Mouse (Mus musculus): ENCODE data around the gene Arnt. TPM values are rescaled to one million over a fixed set of nuclear protein-coding genes. Genes with fewer than 3 reads are reported as not detected.
A peak's percentile ranks its signal among the peaks of the same experiment; 100 is the strongest.

Arnt gene
- polyA plus RNA-seq, 1 experiment, result 56.3 TPM

GRCm38 (mm10) chr3:95445311-95445710, 11.1 kb downstream of the Arnt start:
- no peak overlapping the region for H3K4me3 ChIP-seq (replicated peaks; ENCODE audit: insufficient read depth, low read depth, low read length)
- no peak overlapping the region for H3K27ac ChIP-seq (ENCODE audit: insufficient read depth, low read length)
- DNase-seq, result no peak
- 67% methylated on average over 4 of the region's 4 CpGs for WGBS
- peaks cover 3% of the 10 kb centered on the region; the same call in 1 of the 2 replicates for H3K4me1 ChIP-seq (ENCODE audit: control insufficient read depth, insufficient read depth, low read length)
- no peaks in the 10 kb centered on the region for H3K27me3 ChIP-seq (ENCODE audit: control insufficient read depth, insufficient read depth, low read length)
- TF ChIP-seq CTCF (IDR thresholded peaks at IDR 0.05; ENCODE audit: borderline replicate concordance, insufficient read depth, low read depth, low read length) (no peak), POLR2A (IDR thresholded peaks at IDR 0.05; ENCODE audit: borderline replicate concordance, insufficient read depth, low read length) (no peak)

- H3K4me1 ChIP-seq (ENCODE audit: control insufficient read depth, insufficient read depth, low read length), result no peaks in the 10 kb centered on the region; the same call in 1 of the 2 replicates
- H3K4me3 ChIP-seq (replicated peaks; ENCODE audit: insufficient read depth, low read depth, low read length), result no peak overlapping the region
- TF ChIP-seq POLR2A (IDR thresholded peaks at IDR 0.05; ENCODE audit: borderline replicate concordance, insufficient read depth, low read length) (no peak), CTCF (IDR thresholded peaks at IDR 0.05; ENCODE audit: borderline replicate concordance, insufficient read depth, low read depth, low read length) (peak; percentile 70)
- no peak overlapping the region for H3K27ac ChIP-seq (ENCODE audit: insufficient read depth, low read length)
- peak; percentile 38 to 49 for DNase-seq
- 40% methylated on average over 1 of the region's 1 CpGs for WGBS
- H3K27me3 ChIP-seq (ENCODE audit: control insufficient read depth, insufficient read depth, low read length), result no peaks in the 10 kb centered on the region
Observed at GRCm38 (mm10) chr3:95450408-95450807, 16.2 kb downstream of the Arnt start.

- H3K27me3 ChIP-seq (ENCODE audit: control insufficient read depth, insufficient read depth, low read length), result no peaks in the 10 kb centered on the region
- 91% methylated on average over 3 of the region's 3 CpGs for WGBS
- no peak overlapping the region for H3K4me3 ChIP-seq (replicated peaks; ENCODE audit: insufficient read depth, low read depth, low read length)
- TF ChIP-seq POLR2A (IDR thresholded peaks at IDR 0.05; ENCODE audit: borderline replicate concordance, insufficient read depth, low read length), result no peak
- TF ChIP-seq CTCF (IDR thresholded peaks at IDR 0.05; ENCODE audit: borderline replicate concordance, insufficient read depth, low read depth, low read length), result no peak
- DNase-seq, result no peak
- H3K27ac ChIP-seq (ENCODE audit: insufficient read depth, low read length), result no peak overlapping the region
- no peaks in the 10 kb centered on the region for H3K4me1 ChIP-seq (ENCODE audit: control insufficient read depth, insufficient read depth, low read length)
Observed at GRCm38 (mm10) chr3:95450915-95451314, 16.7 kb downstream of the Arnt start.

- no peak overlapping the region for H3K27ac ChIP-seq (ENCODE audit: insufficient read depth, low read length)
- no peak overlapping the region for H3K4me3 ChIP-seq (replicated peaks; ENCODE audit: insufficient read depth, low read depth, low read length)
- H3K4me1 ChIP-seq (ENCODE audit: control insufficient read depth, insufficient read depth, low read length), result no peaks in the 10 kb centered on the region
- no peaks in the 10 kb centered on the region for H3K27me3 ChIP-seq (ENCODE audit: control insufficient read depth, insufficient read depth, low read length)
- 97% methylated on average over 5 of the region's 5 CpGs for WGBS
- DNase-seq, result no peak
- no peak for TF ChIP-seq CTCF (IDR thresholded peaks at IDR 0.05; ENCODE audit: borderline replicate concordance, insufficient read depth, low read depth, low read length)
- TF ChIP-seq POLR2A (IDR thresholded peaks at IDR 0.05; ENCODE audit: borderline replicate concordance, insufficient read depth, low read length), result no peak
Observed at GRCm38 (mm10) chr3:95456367-95456766, 22.2 kb downstream of the Arnt start.

GRCm38 (mm10) chr3:95457758-95458157, 23.6 kb downstream of the Arnt start:
- WGBS, result 77% methylated on average over 3 of the region's 3 CpGs
- H3K4me3 ChIP-seq (replicated peaks; ENCODE audit: insufficient read depth, low read depth, low read length), result no peak overlapping the region
- DNase-seq, result no peak
- H3K27me3 ChIP-seq (ENCODE audit: control insufficient read depth, insufficient read depth, low read length), result no peaks in the 10 kb centered on the region
- no peak for TF ChIP-seq POLR2A (IDR thresholded peaks at IDR 0.05; ENCODE audit: borderline replicate concordance, insufficient read depth, low read length)
- no peak for TF ChIP-seq CTCF (IDR thresholded peaks at IDR 0.05; ENCODE audit: borderline replicate concordance, insufficient read depth, low read depth, low read length)
- H3K27ac ChIP-seq (ENCODE audit: insufficient read depth, low read length), result no peak overlapping the region
- no peaks in the 10 kb centered on the region for H3K4me1 ChIP-seq (ENCODE audit: control insufficient read depth, insufficient read depth, low read length)

GRCm38 (mm10) chr3:95459381-95459780, 25.2 kb downstream of the Arnt start:
- H3K27ac ChIP-seq (ENCODE audit: insufficient read depth, low read length), result no peak overlapping the region
- no peak for DNase-seq
- WGBS, result 75% methylated on average over 1 of the region's 1 CpGs
- H3K4me3 ChIP-seq (replicated peaks; ENCODE audit: insufficient read depth, low read depth, low read length), result no peak overlapping the region
- TF ChIP-seq POLR2A (IDR thresholded peaks at IDR 0.05; ENCODE audit: borderline replicate concordance, insufficient read depth, low read length) (no peak), CTCF (IDR thresholded peaks at IDR 0.05; ENCODE audit: borderline replicate concordance, insufficient read depth, low read depth, low read length) (no peak)
- no peaks in the 10 kb centered on the region for H3K27me3 ChIP-seq (ENCODE audit: control insufficient read depth, insufficient read depth, low read length)
- H3K4me1 ChIP-seq (ENCODE audit: control insufficient read depth, insufficient read depth, low read length), result no peaks in the 10 kb centered on the region

GRCm38 (mm10) chr3:95463852-95464251, 29.7 kb downstream of the Arnt start:
- no peak for TF ChIP-seq CTCF (IDR thresholded peaks at IDR 0.05; ENCODE audit: borderline replicate concordance, insufficient read depth, low read depth, low read length)
- Histone ChIP-seq H3K4me3 (replicated peaks; ENCODE audit: insufficient read depth, low read depth, low read length) (no peak overlapping the region), H3K27me3 (ENCODE audit: control insufficient read depth, insufficient read depth, low read length) (no peaks in the 10 kb centered on the region), H3K27ac (ENCODE audit: insufficient read depth, low read length) (no peak overlapping the region), H3K4me1 (ENCODE audit: control insufficient read depth, insufficient read depth, low read length) (no peaks in the 10 kb centered on the region)
- no peak for DNase-seq

GRCm38 (mm10) chr3:95478966-95479365, 44.8 kb downstream of the Arnt start:
- Histone ChIP-seq H3K4me1 (ENCODE audit: control insufficient read depth, insufficient read depth, low read length) (no peaks in the 10 kb centered on the region), H3K27me3 (ENCODE audit: control insufficient read depth, insufficient read depth, low read length) (no peaks in the 10 kb centered on the region), H3K4me3 (replicated peaks; ENCODE audit: insufficient read depth, low read depth, low read length) (no peak overlapping the region), H3K27ac (ENCODE audit: insufficient read depth, low read length) (no peak overlapping the region)
- 97% methylated on average over 1 of the region's 1 CpGs for WGBS
- no peak for DNase-seq
- TF ChIP-seq POLR2A (IDR thresholded peaks at IDR 0.05; ENCODE audit: borderline replicate concordance, insufficient read depth, low read length) (no peak), CTCF (IDR thresholded peaks at IDR 0.05; ENCODE audit: borderline replicate concordance, insufficient read depth, low read depth, low read length) (no peak)
